Mouse (Mus musculus) liver, embryonic 11.5 days (tissue): ENCODE data around the gene Vac14. TPM values are rescaled to one million over a fixed set of nuclear protein-coding genes. Genes with fewer than 3 reads are reported as not detected.
A peak's percentile ranks its signal among the peaks of the same experiment; 100 is the strongest.

Experiments used
- ATAC-seq: fragments of 200-750 bp; cut with Nextera tagmentation; replicated peaks from 2 replicates; pipeline ENCODE4 v1.8.0; 2017; ENCODE audit warnings: moderate number of reproducible peaks, mild to moderate bottlenecking, moderate TSS enrichment, moderate library complexity; ENCODE audit not compliant: low FRiP score
- DNase-seq: peaks from one replicate; pipeline ENCODE4 v3.0.0-alpha.2; 2017; ENCODE audit warnings: low spot score
- H3K27ac ChIP-seq: fragments of 300-500 bp; sonication (generic); 2 replicates; pipeline ENCODE4 v1.5.1; 2014; ENCODE audit warnings: mild to moderate bottlenecking, low read depth, low read length, control low read depth
- H3K27me3 ChIP-seq: fragments of 300-500 bp; sonication (generic); replicated peaks from 2 replicates; pipeline ENCODE4 v1.6.1; 2014; ENCODE audit warnings: low read length, mixed read lengths; ENCODE audit not compliant: control insufficient read depth, insufficient read depth
- H3K36me3 ChIP-seq: fragments of 300-500 bp; sonication (generic); 2 replicates; pipeline ENCODE4 v1.6.1; 2014; ENCODE audit warnings: mild to moderate bottlenecking, low read length, moderate library complexity, mixed read lengths; ENCODE audit not compliant: control insufficient read depth, insufficient read depth
- H3K4me1 ChIP-seq: fragments of 300-500 bp; sonication (generic); replicated peaks from 2 replicates; pipeline ENCODE4 v1.6.1; 2014; ENCODE audit warnings: low read length, mixed read lengths; ENCODE audit not compliant: control insufficient read depth, insufficient read depth
- H3K4me2 ChIP-seq: fragments of 300-500 bp; sonication (generic); 2 replicates; pipeline ENCODE4 v1.6.1; 2014; ENCODE audit warnings: mild to moderate bottlenecking, control low read depth, moderate library complexity
- H3K4me3 ChIP-seq: fragments of 300-500 bp; sonication (generic); 2 replicates; pipeline ENCODE4 v1.5.1; 2014; ENCODE audit warnings: low read depth, low read length, control low read depth
- H3K9ac ChIP-seq: fragments of 300-500 bp; sonication (generic); 2 replicates; pipeline ENCODE4 v1.6.1; 2014; ENCODE audit warnings: low read depth, low read length, control low read depth
- H3K9me3 ChIP-seq: fragments of 300-500 bp; sonication (generic); 2 replicates; pipeline ENCODE4 v1.6.1; 2016; ENCODE audit warnings: low read length, inconsistent platforms, mixed read lengths; ENCODE audit not compliant: control insufficient read depth
- WGBS: fragments of 180-500 bp; shearing (Covaris S2); extraction: QIAGEN DNeasy Blood & Tissue Kit; methylation state at CpG from one replicate; pipeline ENCODE4 v1.1.7; 2014; 5-methylcytosine and 5-hydroxymethylcytosine counted together
- polyA plus RNA-seq: library from polyadenylated mRNA; unstranded; fragments of >200 nt; fragmentation: Nextera tagmentation; extraction: Ambion mirVana; gene quantifications from 2 replicates; pipeline ENCODE4 v1.2.1, GENCODE M21; 2014

Gene Vac14
- polyA plus RNA-seq, 1 experiment from 2014 or later = 34.1 TPM

DNA sequence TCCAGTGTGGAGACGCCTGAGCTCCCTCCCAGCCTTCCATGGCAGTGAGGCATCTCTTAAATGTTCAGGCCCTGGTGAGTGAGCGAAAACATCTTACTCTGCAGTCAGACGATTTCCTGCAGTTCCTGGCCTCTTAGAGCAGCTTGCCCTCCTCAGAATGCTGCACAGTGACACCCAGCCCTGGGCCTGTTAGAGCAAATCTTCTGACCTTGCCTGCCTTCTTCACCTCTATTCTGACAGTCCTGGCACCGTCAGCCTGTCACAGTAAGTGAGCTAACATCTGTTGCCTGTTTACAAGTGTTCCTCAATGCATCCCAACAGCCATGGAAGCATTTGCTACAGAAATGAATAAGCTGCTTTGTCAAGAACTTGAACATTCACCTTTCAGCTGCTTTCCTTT lies 24.8 kb downstream of the Vac14 start:
- H3K36me3 ChIP-seq = peaks cover 15% of the 10 kb centered on the region
- H3K27ac ChIP-seq = no peak overlapping the region
- H3K9ac ChIP-seq = no peak overlapping the region
- no peaks in the 10 kb centered on the region for H3K4me1 ChIP-seq
- DNase-seq = no peak
- ATAC-seq = no peak
- WGBS = 83% methylated on average over 4 of the region's 4 CpGs
- H3K9me3 ChIP-seq = no peaks in the 10 kb centered on the region
- H3K4me2 ChIP-seq = no peak overlapping the region
- H3K4me3 ChIP-seq = no peak overlapping the region
- H3K27me3 ChIP-seq = no peaks in the 10 kb centered on the region

DNA sequence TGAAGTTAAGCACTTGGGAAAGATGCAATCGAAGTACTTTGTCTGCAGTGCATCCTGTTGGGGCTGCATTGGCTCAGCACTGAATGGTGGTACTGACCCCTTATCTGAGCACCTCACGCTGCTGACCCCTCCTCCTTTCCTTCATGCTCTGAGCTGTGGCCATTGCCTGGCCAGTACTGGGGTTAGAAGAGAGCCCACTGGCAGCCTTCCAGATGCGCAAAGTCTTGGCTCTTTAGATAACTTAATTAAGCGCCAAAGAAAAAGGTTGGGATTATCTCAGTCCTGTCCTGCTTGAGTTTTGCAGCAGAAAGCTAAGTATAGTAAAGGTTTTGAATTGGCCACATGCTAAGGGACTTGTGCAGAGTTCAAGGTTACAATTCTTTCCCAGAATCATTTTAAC lies 26.0 kb downstream of the Vac14 start:
- DNase-seq = no peak
- no peaks in the 10 kb centered on the region for H3K4me1 ChIP-seq
- no peak for ATAC-seq
- 79% methylated on average over 4 of the region's 4 CpGs for WGBS
- no peak overlapping the region for H3K9ac ChIP-seq
- H3K27me3 ChIP-seq = no peaks in the 10 kb centered on the region
- no peak overlapping the region for H3K4me3 ChIP-seq
- no peak overlapping the region for H3K27ac ChIP-seq
- H3K9me3 ChIP-seq = no peaks in the 10 kb centered on the region
- no peak overlapping the region for H3K4me2 ChIP-seq
- H3K36me3 ChIP-seq = peaks cover 19% of the 10 kb centered on the region

DNA sequence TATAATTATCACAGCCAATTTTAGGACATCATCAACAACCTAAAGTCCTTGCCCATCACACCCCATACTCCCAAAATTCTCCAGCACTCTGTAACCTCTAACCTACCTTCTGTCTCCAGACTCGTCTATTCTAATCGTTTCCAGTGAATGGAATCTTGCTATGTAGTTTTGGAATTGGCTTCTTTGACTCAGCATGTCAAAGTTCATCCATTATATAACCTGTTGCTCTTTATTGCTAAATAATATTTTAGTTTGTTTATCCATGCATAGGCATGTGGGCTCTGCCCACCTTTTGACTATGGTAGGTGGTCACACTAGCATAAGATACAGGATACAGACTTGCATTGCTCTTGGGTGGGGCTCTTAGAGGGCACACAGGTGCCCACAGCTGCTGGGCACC lies 26.5 kb downstream of the Vac14 start:
- DNase-seq (no peak), ATAC-seq (no peak)
- Histone ChIP-seq H3K4me1 (no peaks in the 10 kb centered on the region), H3K27me3 (no peaks in the 10 kb centered on the region), H3K27ac (no peak overlapping the region), H3K9me3 (no peaks in the 10 kb centered on the region), H3K4me3 (no peak overlapping the region), H3K9ac (no peak overlapping the region), H3K36me3 (peaks cover 22% of the 10 kb centered on the region), H3K4me2 (no peak overlapping the region)
- WGBS = 89% methylated on average over 2 of the region's 2 CpGs

GRCm38 (mm10) chr8:110645340-110645739 lies 27.0 kb downstream of the Vac14 start:
- Histone ChIP-seq H3K9me3 (no peaks in the 10 kb centered on the region), H3K36me3 (peaks cover 25% of the 10 kb centered on the region), H3K4me1 (no peaks in the 10 kb centered on the region), H3K27me3 (no peaks in the 10 kb centered on the region), H3K9ac (no peak overlapping the region), H3K4me2 (no peak overlapping the region), H3K27ac (no peak overlapping the region), H3K4me3 (no peak overlapping the region)
- ATAC-seq (no peak), DNase-seq (no peak)
- 87% methylated on average over 3 of the region's 3 CpGs for WGBS

DNA sequence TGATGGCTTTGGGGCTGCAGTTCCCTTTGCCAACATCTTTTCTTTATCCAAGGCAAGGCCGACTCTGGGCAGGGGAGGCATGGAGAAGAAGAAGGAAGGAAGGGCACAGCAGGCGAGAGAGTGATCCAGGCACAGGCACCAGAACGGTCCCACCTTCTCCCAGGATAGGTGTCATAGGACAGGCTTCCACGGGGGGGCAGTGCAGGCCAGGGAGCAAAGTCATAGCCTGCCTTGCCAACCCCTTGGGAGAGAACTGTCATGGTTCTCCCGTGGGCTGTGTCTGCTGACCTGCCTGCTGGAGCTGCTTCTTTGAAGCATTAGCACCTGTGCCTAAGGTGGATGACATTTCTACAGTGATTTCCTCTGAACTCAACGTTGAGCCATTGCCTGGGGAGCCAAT lies 27.7 kb downstream of the Vac14 start:
- WGBS = 46% methylated on average over 6 of the region's 6 CpGs
- Histone ChIP-seq H3K9me3 (no peaks in the 10 kb centered on the region), H3K9ac (no peak overlapping the region), H3K27ac (no peak overlapping the region), H3K36me3 (peaks cover 25% of the 10 kb centered on the region), H3K27me3 (no peaks in the 10 kb centered on the region), H3K4me3 (no peak overlapping the region), H3K4me1 (no peaks in the 10 kb centered on the region), H3K4me2 (no peak overlapping the region)
- peak; percentile 52 for DNase-seq
- peak; percentile 56; the same call in 1 of the 2 replicates for ATAC-seq

DNA sequence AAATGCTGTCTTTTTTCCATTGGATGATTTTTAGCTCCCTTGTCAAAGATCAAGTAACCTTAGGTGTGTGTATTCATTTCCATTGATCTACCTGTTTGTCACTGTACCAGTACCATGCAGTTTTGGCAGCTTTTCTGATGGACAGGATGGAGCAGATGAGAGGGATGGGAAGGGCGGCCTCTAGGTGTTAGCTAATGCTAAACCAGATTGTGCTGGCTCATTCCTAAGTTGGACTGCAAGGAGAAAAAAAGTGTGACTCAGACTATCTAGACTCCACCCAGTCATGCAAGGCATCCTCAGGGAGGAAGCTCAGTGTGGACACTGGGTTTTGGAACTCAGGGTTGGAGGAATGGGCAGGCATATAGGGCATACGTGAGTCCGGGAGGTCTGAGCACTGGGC lies 30.2 kb downstream of the Vac14 start:
- H3K27me3 ChIP-seq = no peaks in the 10 kb centered on the region
- ATAC-seq = no peak
- no peaks in the 10 kb centered on the region for H3K4me1 ChIP-seq
- no peak overlapping the region for H3K27ac ChIP-seq
- WGBS = 91% methylated on average over 3 of the region's 3 CpGs
- no peak for DNase-seq
- H3K9me3 ChIP-seq = no peaks in the 10 kb centered on the region
- no peak overlapping the region for H3K9ac ChIP-seq
- peaks cover 16% of the 10 kb centered on the region for H3K36me3 ChIP-seq
- H3K4me3 ChIP-seq = no peak overlapping the region
- H3K4me2 ChIP-seq = no peak overlapping the region

DNA sequence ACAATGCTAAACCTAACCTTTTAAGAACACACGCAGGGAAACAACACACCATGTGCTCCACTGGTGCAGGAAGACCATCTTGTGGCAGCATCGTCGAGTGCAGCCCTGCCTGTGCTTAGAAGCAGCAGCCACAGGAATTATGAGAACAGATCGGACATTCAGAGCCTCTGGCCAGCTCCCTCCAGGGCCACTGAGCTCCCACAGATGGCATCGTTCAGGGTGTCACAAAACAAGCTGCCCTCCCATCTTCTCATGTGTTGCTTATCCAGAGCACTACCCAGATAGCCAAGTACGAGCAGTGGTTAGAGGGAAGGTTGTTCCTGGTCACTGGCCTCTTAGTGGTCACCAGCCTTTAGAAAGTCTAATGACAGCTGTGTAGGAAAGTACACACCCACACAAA lies 30.9 kb downstream of the Vac14 start:
- no peak overlapping the region for H3K4me2 ChIP-seq

DNA sequence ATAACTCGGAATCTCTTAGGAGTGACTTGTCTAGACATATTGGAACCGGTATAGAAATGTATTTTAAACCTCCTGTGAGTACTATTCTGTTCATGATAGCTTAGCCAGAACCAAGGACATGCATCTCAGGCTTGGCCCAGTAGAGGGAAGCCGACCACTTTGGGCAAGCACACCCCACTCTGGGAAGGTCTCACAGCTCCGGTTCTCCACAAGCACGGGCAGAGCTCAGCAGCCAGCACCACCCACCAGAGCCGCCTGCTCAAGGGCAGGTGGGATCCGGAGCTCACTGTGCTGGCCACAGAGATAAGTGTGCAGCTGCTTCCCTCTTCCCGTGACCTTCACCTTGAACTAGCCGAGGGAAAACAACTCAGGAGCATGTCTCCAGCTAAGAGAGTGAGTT lies 32.5 kb downstream of the Vac14 start:
- 86% methylated on average over 9 of the region's 9 CpGs for WGBS
- ATAC-seq = no peak
- no peak for DNase-seq
- H3K36me3 ChIP-seq = peaks cover 12% of the 10 kb centered on the region; the same call in 1 of the 2 replicates
- H3K9me3 ChIP-seq = no peaks in the 10 kb centered on the region
- H3K27ac ChIP-seq = no peak overlapping the region
- no peaks in the 10 kb centered on the region for H3K27me3 ChIP-seq
- H3K4me1 ChIP-seq = no peaks in the 10 kb centered on the region
- H3K4me2 ChIP-seq = no peak overlapping the region
- no peak overlapping the region for H3K9ac ChIP-seq
- no peak overlapping the region for H3K4me3 ChIP-seq

More for the DNA sequence above, 30.9 kb downstream of the Vac14 start:
- Histone ChIP-seq H3K4me3 (no peak overlapping the region), H3K27ac (no peak overlapping the region), H3K4me1 (no peaks in the 10 kb centered on the region), H3K36me3 (peaks cover 14% of the 10 kb centered on the region), H3K27me3 (no peaks in the 10 kb centered on the region), H3K9ac (no peak overlapping the region), H3K9me3 (no peaks in the 10 kb centered on the region)
- DNase-seq (no peak), ATAC-seq (no peak)
- WGBS = 89% methylated on average over 6 of the region's 6 CpGs

- ATAC-seq (no peak), DNase-seq (no peak)
- no peak overlapping the region for H3K9ac ChIP-seq
- no peaks in the 10 kb centered on the region for H3K9me3 ChIP-seq
- H3K4me3 ChIP-seq = no peak overlapping the region
- H3K27me3 ChIP-seq = no peaks in the 10 kb centered on the region
- 88% methylated on average over 4 of the region's 4 CpGs for WGBS
- peaks cover 12% of the 10 kb centered on the region; the same call in 1 of the 2 replicates for H3K36me3 ChIP-seq
- H3K4me1 ChIP-seq = no peaks in the 10 kb centered on the region
- H3K27ac ChIP-seq = no peak overlapping the region
- no peak overlapping the region for H3K4me2 ChIP-seq
Observed at GRCm38 (mm10) chr8:110651847-110652246, 33.5 kb downstream of the Vac14 start.
